Mouse (Mus musculus): ENCODE results near the gene Fam131c. TPM values are rescaled to one million over a fixed set of nuclear protein-coding genes. Genes with fewer than 3 reads are reported as not detected.

Gene Fam131c
- polyA plus RNA-seq, 1 experiment from 2014 or later, result 1.0 TPM

GRCm38 (mm10) chr4:141347365-141347797 lies 20.6 kb upstream of the Fam131c start:
- WGBS (ENCODE audit: insufficient replicate concordance), result 36% methylated on average over 8 of the region's 8 CpGs
- Histone ChIP-seq H3K36me3 (ENCODE audit: control insufficient read depth, insufficient read depth, low read length) (no peaks in the 10 kb centered on the region), H3K4me2 (no peak overlapping the region), H3K9ac (ENCODE audit: low read depth, low read length) (peak overlapping the region; percentile 31; the same call in 1 of the 2 replicates), H3K9me3 (replicated peaks; ENCODE audit: control insufficient read depth, low read length) (no peaks in the 10 kb centered on the region), H3K4me1 (ENCODE audit: control insufficient read depth, insufficient read depth, low read length) (peaks cover 6% of the 10 kb centered on the region), H3K27me3 (ENCODE audit: control insufficient read depth, insufficient read depth, low read length) (no peaks in the 10 kb centered on the region), H3K4me3 (ENCODE audit: low read depth, low read length) (no peak overlapping the region), H3K27ac (ENCODE audit: low read depth, low read length) (0 out of 2 replicates have a peak overlapping the region, but pooled peaks have one; percentile 3)
- ATAC-seq (replicated peaks; ENCODE audit: insufficient number of reproducible peaks, low FRiP score, low TSS enrichment), result no peak

GRCm38 (mm10) chr4:141348616-141349015 lies 19.4 kb upstream of the Fam131c start:
- no peak overlapping the region for H3K27ac ChIP-seq (ENCODE audit: low read depth, low read length)
- H3K36me3 ChIP-seq (ENCODE audit: control insufficient read depth, insufficient read depth, low read length), result no peaks in the 10 kb centered on the region
- H3K9ac ChIP-seq (ENCODE audit: low read depth, low read length), result no peak overlapping the region
- no peaks in the 10 kb centered on the region for H3K9me3 ChIP-seq (replicated peaks; ENCODE audit: control insufficient read depth, low read length)
- H3K4me3 ChIP-seq (ENCODE audit: low read depth, low read length), result no peak overlapping the region
- peaks cover 6% of the 10 kb centered on the region for H3K4me1 ChIP-seq (ENCODE audit: control insufficient read depth, insufficient read depth, low read length)
- whole genome bisulfite sequencing (ENCODE audit: insufficient replicate concordance), result 73% methylated on average over 11 of the region's 11 CpGs
- H3K4me2 ChIP-seq, result no peak overlapping the region
- no peaks in the 10 kb centered on the region for H3K27me3 ChIP-seq (ENCODE audit: control insufficient read depth, insufficient read depth, low read length)
- no peak for ATAC-seq (replicated peaks; ENCODE audit: insufficient number of reproducible peaks, low FRiP score, low TSS enrichment)

GRCm38 (mm10) chr4:141350015-141350414 lies 18.0 kb upstream of the Fam131c start:
- WGBS (ENCODE audit: insufficient replicate concordance), result 78% methylated on average over 12 of the region's 12 CpGs
- no peak for ATAC-seq (replicated peaks; ENCODE audit: insufficient number of reproducible peaks, low FRiP score, low TSS enrichment)
- no peaks in the 10 kb centered on the region for H3K9me3 ChIP-seq (replicated peaks; ENCODE audit: control insufficient read depth, low read length)
- H3K4me1 ChIP-seq (ENCODE audit: control insufficient read depth, insufficient read depth, low read length), result peaks cover 6% of the 10 kb centered on the region
- H3K27me3 ChIP-seq (ENCODE audit: control insufficient read depth, insufficient read depth, low read length), result no peaks in the 10 kb centered on the region
- H3K27ac ChIP-seq (ENCODE audit: low read depth, low read length), result no peak overlapping the region
- H3K4me2 ChIP-seq, result no peak overlapping the region
- no peak overlapping the region for H3K4me3 ChIP-seq (ENCODE audit: low read depth, low read length)
- H3K9ac ChIP-seq (ENCODE audit: low read depth, low read length), result no peak overlapping the region
- H3K36me3 ChIP-seq (ENCODE audit: control insufficient read depth, insufficient read depth, low read length), result no peaks in the 10 kb centered on the region

GRCm38 (mm10) chr4:141351972-141352371 lies 16.0 kb upstream of the Fam131c start:
- peaks cover 6% of the 10 kb centered on the region for H3K4me1 ChIP-seq (ENCODE audit: control insufficient read depth, insufficient read depth, low read length)
- ATAC-seq (replicated peaks; ENCODE audit: insufficient number of reproducible peaks, low FRiP score, low TSS enrichment), result no peak
- no peaks in the 10 kb centered on the region for H3K36me3 ChIP-seq (ENCODE audit: control insufficient read depth, insufficient read depth, low read length)
- H3K9me3 ChIP-seq (replicated peaks; ENCODE audit: control insufficient read depth, low read length), result no peaks in the 10 kb centered on the region
- no peak overlapping the region for H3K27ac ChIP-seq (ENCODE audit: low read depth, low read length)
- no peaks in the 10 kb centered on the region for H3K27me3 ChIP-seq (ENCODE audit: control insufficient read depth, insufficient read depth, low read length)
- no peak overlapping the region for H3K4me2 ChIP-seq
- no peak overlapping the region for H3K4me3 ChIP-seq (ENCODE audit: low read depth, low read length)
- 59% methylated on average over 7 of the region's 7 CpGs for WGBS (ENCODE audit: insufficient replicate concordance)
- no peak overlapping the region for H3K9ac ChIP-seq (ENCODE audit: low read depth, low read length)

- H3K4me1 ChIP-seq (ENCODE audit: control insufficient read depth, insufficient read depth, low read length), result no peaks in the 10 kb centered on the region; the same call in none of the 2 replicates
- no peak overlapping the region for H3K27ac ChIP-seq (ENCODE audit: low read depth, low read length)
- no peaks in the 10 kb centered on the region for H3K36me3 ChIP-seq (ENCODE audit: control insufficient read depth, insufficient read depth, low read length)
- H3K9ac ChIP-seq (ENCODE audit: low read depth, low read length), result no peak overlapping the region
- no peak for ATAC-seq (replicated peaks; ENCODE audit: insufficient number of reproducible peaks, low FRiP score, low TSS enrichment)
- H3K4me3 ChIP-seq (ENCODE audit: low read depth, low read length), result no peak overlapping the region
- H3K9me3 ChIP-seq (replicated peaks; ENCODE audit: control insufficient read depth, low read length), result peaks cover 2% of the 10 kb centered on the region; the same call in 1 of the 2 replicates
- no peak overlapping the region for H3K4me2 ChIP-seq
- WGBS (ENCODE audit: insufficient replicate concordance), result 79% methylated on average over 5 of the region's 5 CpGs
- no peaks in the 10 kb centered on the region for H3K27me3 ChIP-seq (ENCODE audit: control insufficient read depth, insufficient read depth, low read length)
Measured at GRCm38 (mm10) chr4:141352986-141353385, 15.0 kb upstream of the Fam131c start.

- no peaks in the 10 kb centered on the region for H3K27me3 ChIP-seq (ENCODE audit: control insufficient read depth, insufficient read depth, low read length)
- no peak overlapping the region for H3K4me3 ChIP-seq (ENCODE audit: low read depth, low read length)
- H3K9ac ChIP-seq (ENCODE audit: low read depth, low read length), result no peak overlapping the region
- H3K4me1 ChIP-seq (ENCODE audit: control insufficient read depth, insufficient read depth, low read length), result no peaks in the 10 kb centered on the region; the same call in none of the 2 replicates
- H3K36me3 ChIP-seq (ENCODE audit: control insufficient read depth, insufficient read depth, low read length), result no peaks in the 10 kb centered on the region
- peaks cover 3% of the 10 kb centered on the region; the same call in 1 of the 2 replicates for H3K9me3 ChIP-seq (replicated peaks; ENCODE audit: control insufficient read depth, low read length)
- ATAC-seq (replicated peaks; ENCODE audit: insufficient number of reproducible peaks, low FRiP score, low TSS enrichment), result no peak
- WGBS (ENCODE audit: insufficient replicate concordance), result 73% methylated on average over 8 of the region's 8 CpGs
- H3K27ac ChIP-seq (ENCODE audit: low read depth, low read length), result no peak overlapping the region
- no peak overlapping the region for H3K4me2 ChIP-seq
Measured at GRCm38 (mm10) chr4:141353868-141354267, 14.2 kb upstream of the Fam131c start.

GRCm38 (mm10) chr4:141357811-141358210 lies 10.2 kb upstream of the Fam131c start:
- Histone ChIP-seq H3K4me2 (no peak overlapping the region), H3K4me3 (ENCODE audit: low read depth, low read length) (no peak overlapping the region), H3K27me3 (ENCODE audit: control insufficient read depth, insufficient read depth, low read length) (peaks cover 3% of the 10 kb centered on the region; the same call in 1 of the 2 replicates), H3K9ac (ENCODE audit: low read depth, low read length) (no peak overlapping the region), H3K4me1 (ENCODE audit: control insufficient read depth, insufficient read depth, low read length) (peaks cover 10% of the 10 kb centered on the region), H3K27ac (ENCODE audit: low read depth, low read length) (no peak overlapping the region), H3K9me3 (replicated peaks; ENCODE audit: control insufficient read depth, low read length) (peaks cover 3% of the 10 kb centered on the region; the same call in 1 of the 2 replicates), H3K36me3 (ENCODE audit: control insufficient read depth, insufficient read depth, low read length) (no peaks in the 10 kb centered on the region)
- ATAC-seq (replicated peaks; ENCODE audit: insufficient number of reproducible peaks, low FRiP score, low TSS enrichment), result no peak

GRCm38 (mm10) chr4:141359222-141359621 lies 8.8 kb upstream of the Fam131c start:
- H3K36me3 ChIP-seq (ENCODE audit: control insufficient read depth, insufficient read depth, low read length), result no peaks in the 10 kb centered on the region
- H3K27ac ChIP-seq (ENCODE audit: low read depth, low read length), result no peak overlapping the region
- no peak overlapping the region for H3K4me3 ChIP-seq (ENCODE audit: low read depth, low read length)
- ATAC-seq (replicated peaks; ENCODE audit: insufficient number of reproducible peaks, low FRiP score, low TSS enrichment), result no peak
- H3K4me1 ChIP-seq (ENCODE audit: control insufficient read depth, insufficient read depth, low read length), result peaks cover 10% of the 10 kb centered on the region
- H3K9ac ChIP-seq (ENCODE audit: low read depth, low read length), result no peak overlapping the region
- H3K27me3 ChIP-seq (ENCODE audit: control insufficient read depth, insufficient read depth, low read length), result peaks cover 6% of the 10 kb centered on the region
- WGBS (ENCODE audit: insufficient replicate concordance), result 74% methylated on average over 6 of the region's 6 CpGs
- no peak overlapping the region for H3K4me2 ChIP-seq
- peaks cover 3% of the 10 kb centered on the region; the same call in 1 of the 2 replicates for H3K9me3 ChIP-seq (replicated peaks; ENCODE audit: control insufficient read depth, low read length)

- WGBS (ENCODE audit: insufficient replicate concordance), result 31% methylated on average over 7 of the region's 7 CpGs
- no peaks in the 10 kb centered on the region for H3K36me3 ChIP-seq (ENCODE audit: control insufficient read depth, insufficient read depth, low read length)
- ATAC-seq (replicated peaks; ENCODE audit: insufficient number of reproducible peaks, low FRiP score, low TSS enrichment), result no peak
Measured at GRCm38 (mm10) chr4:141360846-141361245, 7.2 kb upstream of the Fam131c start.

More at GRCm38 (mm10) chr4:141360846-141361245, 7.2 kb upstream of the Fam131c start:
- H3K4me1 ChIP-seq (ENCODE audit: control insufficient read depth, insufficient read depth, low read length), result peaks cover 10% of the 10 kb centered on the region
- H3K27me3 ChIP-seq (ENCODE audit: control insufficient read depth, insufficient read depth, low read length), result peaks cover 22% of the 10 kb centered on the region
- H3K9me3 ChIP-seq (replicated peaks; ENCODE audit: control insufficient read depth, low read length), result peaks cover 3% of the 10 kb centered on the region; the same call in 1 of the 2 replicates
- no peak overlapping the region for H3K9ac ChIP-seq (ENCODE audit: low read depth, low read length)
- no peak overlapping the region for H3K4me2 ChIP-seq
- no peak overlapping the region for H3K4me3 ChIP-seq (ENCODE audit: low read depth, low read length)
- no peak overlapping the region for H3K27ac ChIP-seq (ENCODE audit: low read depth, low read length)
